Mouse (Mus musculus): Measurements from ENCODE around the gene Sap30bp.

Gene Sap30bp

DNA sequence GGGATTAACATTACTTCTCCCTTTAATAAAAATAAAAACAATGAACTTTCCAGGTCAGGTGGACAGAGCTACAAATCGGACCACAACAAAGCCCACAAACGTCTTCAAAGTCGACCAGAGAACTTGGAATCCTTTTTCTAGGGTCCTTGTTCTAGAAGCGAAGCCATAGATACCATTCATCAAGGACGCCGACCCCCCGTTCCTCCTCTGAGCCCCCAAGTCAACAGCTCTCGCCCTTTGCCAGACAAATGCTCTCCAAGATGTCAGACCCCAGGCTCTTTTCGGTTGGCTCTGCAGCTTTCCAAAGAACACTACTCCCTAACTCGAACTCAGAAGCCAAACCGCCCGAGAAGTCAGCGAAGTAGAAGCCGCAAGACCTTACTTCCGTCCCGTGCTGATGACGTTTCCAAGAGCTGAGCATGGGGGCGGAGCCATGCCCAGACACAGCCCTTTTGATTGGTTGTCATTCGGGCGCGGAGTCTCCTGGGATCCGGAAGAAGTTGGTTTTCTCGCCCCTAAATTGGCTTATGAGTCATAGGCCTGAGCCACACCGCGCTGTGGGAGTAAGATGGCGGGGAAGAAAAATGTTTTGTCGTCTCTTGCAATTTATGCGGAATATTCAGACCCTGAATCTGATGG, at the start of gene Sap30bp, which contains the start of gene Recql5:
Gene Sap30bp (plus strand): TSS at position 175 of the 639 bp plus-strand sequence.
Gene Recql5 (minus strand): TSS at position 370 of the 639 bp plus-strand sequence.
- DNase-seq = peak; percentile 99

DNA sequence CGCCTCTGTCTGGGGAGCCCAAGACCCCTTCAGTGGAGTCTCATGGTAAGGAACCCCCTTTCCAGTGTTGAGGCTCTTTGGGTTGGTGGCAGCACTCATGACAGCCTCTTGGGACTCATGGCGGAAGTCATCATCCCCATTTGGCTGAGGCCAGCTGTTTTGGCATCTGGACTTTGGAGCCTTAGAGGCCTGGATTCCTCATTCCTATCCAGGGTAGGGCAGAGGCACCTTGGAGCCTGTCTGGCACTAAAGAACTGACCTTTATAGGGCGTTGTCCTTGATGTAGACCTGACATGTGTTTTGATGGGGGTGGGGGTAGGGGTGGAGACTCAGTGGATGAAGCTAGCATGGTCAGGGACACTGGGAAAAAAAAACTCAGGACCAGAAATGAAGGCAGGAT, 48.7 kb upstream of the Sap30bp start:
- DNase-seq = no peak

DNA sequence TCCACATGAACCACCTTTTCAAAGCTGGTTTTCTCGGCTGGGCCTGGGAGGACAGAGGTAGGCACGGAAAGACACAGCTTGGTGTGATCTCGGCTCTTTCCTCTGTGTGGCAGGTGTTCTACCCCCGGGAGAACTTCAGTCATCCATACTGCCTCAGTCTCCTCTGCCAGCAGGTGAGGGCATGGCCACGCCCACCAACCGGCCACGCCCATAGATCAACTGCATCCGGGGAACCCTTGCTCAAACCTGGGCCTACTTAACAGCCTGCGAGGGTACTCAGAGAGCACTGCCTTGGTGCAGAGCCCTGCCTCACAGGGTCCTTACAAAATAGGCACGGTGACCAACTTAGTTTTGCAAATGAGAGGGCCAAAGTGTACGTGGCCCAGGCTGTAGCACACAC, 47.8 kb upstream of the Sap30bp start:
- DNase-seq = no peak

DNA sequence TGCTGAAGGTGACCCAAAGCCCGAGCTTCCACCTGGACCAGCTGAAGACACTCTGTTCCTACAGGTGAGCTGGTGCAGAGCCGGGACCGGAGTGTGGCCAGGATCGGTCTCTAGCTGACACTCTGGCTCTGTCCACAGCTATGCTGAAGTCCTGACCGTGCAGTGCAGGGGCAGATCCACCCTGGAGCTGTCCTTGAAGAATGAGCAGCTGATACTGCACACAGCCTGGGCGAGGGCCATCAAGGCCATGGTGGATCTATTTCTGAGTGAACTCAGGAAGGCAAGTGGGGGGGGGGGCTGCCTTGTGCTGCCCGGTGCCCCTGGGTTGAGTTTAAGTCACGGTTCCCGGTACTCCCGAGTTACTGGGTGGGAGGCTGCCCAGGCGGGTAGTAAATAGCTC, 46.6 kb upstream of the Sap30bp start:
- no peak for DNase-seq

DNA sequence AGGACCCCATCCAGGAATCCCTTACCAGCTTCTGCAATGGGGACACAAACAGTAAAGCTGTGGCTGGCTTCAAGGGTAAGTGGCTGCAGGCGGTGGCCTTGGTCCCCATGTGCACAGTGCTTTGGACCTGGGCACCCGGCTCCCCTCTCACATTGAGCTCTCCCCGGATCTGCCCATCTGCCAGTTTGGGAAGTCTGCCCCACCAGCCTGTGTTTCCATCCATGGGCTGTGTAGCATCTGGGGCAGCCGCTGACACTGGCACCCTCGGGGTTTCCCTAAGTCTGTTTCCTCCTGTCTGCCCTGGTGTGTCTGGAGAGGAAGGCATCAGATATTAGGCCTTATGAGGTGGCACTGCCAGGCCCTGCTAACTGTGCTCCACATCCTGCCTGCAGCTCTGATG, 45.1 kb upstream of the Sap30bp start:
- no peak for DNase-seq

DNA sequence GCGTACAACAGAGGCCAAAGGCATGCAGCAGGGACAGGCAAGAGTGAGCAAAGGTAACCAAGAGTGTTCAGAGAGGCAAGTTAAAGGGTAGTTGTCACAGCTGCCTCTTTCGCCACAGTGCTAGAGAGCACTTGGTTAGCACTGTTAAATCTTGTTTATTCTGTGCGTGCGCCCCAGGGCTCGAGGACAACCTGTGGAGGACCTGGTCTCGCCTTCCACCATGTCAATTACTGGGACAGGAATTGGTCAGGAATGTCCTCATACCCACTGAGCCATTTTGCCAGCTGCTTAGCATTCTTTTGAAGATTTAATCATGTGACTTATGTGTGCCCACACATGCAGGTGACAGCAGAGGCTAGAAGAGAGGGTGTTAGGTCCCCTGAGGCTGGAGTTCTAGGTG, 43.9 kb upstream of the Sap30bp start:
- no peak for DNase-seq

DNA sequence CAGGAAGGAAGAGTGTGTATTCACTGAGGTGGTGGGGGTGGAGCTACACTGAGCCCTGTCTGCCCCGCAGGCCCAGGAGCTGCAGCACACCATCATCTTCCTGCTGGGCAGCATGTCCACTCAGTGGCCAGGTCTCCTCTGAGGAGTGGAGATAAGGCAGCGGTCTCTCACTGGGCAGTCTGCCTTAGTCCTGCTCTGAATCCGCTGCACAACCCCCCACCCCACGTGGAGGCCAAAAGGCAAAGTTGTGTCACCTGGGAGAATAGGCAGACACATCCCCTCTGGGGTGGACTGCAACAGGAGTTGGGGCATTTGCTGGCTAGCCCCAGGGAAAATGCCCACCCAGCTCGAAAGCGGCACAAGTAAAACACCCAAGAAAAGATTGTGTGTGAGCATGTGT, 40.9 kb upstream of the Sap30bp start:
- no peak for DNase-seq

DNA sequence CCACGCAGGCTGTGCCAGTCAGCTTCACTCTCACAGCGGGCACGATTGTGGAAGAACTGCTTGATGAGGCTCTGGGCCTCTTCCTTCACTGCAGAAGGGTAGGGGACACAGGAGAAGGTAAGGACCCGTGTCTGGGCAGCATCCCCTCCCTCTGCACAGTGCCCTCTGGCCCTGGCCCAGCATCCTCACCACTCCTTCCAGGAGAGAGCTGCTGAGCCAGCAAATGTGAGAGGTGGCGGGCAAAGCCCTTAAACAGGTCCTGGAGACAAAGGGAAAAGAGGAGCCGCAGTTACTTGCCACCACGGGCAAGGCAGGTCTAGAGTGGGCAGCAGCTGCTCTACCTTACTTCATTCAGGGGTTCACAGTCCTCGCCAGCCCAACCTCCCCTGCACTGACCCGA, 40.0 kb upstream of the Sap30bp start:
- no peak for DNase-seq

DNA sequence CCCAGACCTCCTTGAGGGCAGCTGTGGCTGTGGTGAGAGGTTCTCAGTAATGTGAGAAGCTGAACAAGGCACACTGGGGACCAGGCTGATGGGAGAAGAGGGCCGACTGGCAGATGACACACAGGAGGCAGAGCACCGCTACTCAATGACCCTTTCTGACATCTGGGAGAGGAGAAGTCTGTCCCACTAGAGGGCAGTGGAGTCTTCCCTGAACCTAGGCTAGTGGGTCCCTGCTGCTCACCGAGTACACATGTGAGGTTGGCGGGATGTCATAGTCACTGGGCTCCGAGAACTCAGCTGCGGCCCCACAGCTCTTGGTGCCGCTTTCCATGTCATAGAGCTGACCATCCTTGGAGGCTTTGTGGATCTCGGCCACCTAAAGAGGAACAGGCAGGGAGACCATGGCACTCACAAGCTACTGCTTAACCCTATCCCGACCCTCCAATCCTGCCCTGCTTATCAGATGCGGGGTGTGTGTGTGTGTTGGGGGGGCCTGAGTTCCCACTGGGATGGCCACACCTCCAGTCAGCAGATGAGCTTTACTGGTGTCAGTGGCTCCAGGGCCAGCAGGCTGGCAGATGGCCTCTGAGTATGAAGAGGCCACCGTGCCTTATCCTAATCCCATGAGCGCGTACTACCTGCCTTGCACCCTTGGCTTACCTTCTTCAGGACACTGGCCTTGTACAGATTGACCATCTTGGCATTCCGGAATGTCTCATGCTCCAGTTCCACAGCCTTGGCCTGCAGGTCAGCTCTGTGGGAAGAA, 38.1 kb upstream of the Sap30bp start:
- peak; percentile 36 for DNase-seq

DNA sequence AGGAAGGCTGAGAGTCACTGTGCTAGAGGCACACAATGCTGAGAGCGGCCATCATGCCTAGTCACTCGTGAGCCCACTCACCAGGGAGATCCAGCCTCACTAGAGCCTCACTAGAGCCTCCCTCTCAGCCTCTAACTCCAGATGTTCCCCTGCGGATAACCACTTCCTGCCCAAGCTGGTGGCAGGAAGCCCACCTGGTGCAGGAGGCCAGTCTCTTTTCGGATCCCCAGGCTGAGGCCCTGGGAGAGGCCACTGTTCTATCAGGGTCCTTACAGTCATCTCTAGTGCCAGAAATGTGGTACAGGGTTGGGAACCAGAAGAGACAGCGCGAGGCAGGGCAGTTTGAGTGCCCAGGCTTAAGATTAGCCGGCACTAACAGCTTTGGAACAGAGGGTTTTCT, 34.6 kb upstream of the Sap30bp start:
- DNase-seq = no peak

DNA sequence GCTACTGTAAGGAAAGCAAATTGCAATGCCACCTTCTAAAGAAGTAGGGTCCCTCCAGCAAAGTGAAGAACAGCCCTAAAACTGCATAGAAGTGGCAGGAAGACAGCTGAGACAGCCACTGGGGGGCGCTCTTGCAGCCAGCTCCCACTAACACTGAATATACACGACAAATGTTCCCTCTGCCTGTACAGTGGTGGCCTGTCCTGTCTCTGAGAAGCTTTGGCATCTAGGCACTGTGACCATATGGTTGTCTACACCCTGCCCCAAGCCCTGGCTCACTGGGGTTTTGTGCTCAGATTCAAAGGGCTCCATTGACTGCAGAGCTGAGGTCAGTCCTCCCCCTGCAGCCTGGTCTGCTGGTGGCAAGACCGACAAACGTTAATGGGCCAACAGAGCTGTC, 34.2 kb upstream of the Sap30bp start:
- peak; percentile 51 for DNase-seq

DNA sequence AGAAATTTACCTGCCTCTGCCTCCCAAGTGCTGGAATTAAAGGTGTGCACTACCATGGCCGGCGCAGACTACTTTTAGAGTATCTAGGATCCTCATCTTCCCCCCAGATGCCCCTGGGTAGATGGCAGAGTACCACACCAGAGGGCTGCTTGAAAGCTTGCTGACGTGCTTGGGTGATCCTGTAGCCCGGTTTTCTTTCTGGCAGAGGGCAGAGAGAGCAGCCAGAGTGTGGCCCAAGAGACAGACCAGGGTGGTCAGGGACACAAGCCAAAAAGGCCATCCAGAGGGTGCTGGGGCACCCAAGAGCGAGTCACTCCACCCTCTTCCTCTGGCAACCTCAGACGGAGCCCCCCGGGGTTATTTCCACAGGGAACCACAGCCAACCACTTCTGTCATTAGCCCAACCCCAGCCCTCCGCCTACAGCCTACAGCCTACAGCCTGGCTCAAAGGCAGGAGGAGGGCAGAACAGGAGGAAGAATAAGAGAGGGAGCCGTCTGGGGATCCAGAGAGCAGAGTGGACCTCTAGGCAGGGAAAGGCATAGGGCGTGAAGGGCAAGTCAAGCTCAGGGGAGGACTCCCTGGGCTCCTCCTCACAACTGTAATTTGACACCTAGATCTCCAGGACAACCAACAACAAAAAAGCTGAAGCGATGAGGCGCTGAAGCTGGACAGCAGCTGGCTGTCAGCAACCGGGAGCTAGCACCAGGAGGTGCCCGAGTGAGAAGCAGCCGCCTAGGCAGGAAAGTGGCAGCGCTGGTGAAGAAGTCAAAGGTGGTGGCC, 33.4 kb upstream of the Sap30bp start, which contains the start of gene Smim5:
Gene Smim5 (plus strand): TSS at position 481 of the 781 bp plus-strand sequence.
- peak; percentile 80 for DNase-seq

DNA sequence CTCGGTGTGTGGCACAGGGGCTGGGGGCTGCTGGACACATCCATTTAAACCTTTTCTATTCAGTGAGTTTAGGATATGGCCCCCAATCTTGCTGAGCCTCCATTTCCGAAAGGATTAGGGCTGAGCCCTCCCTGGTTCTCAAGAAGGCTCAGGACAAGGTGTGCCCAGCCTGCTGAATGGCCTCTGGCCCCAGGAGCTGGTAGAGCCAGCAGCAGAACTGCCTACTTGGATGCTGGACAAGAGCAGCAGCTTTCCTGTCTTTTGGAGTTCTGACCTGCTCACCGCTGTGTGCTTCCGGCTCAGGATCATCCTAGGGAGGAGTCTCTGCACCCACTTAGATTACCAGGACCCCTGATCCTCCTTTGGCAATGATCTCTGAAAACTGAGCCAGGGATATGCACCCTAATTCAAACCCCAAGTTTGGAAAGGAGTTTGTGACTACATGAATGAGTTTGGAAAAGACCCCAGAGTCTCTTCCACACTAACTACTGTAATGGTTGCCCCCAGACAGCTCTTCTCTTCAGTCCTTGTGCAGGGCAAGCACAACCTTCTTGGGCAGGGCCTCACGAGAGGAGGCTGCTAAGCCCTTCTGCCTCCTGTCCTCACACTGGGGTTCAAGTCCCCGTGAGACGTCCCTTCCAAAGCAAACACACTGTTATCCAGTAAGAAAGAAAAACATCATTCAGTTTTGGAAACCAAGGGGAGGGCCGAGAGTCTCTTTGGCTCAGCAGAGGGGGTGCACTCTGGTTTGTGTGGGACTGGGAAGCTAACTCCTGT, 32.3 kb upstream of the Sap30bp start:
- DNase-seq = no peak

DNA sequence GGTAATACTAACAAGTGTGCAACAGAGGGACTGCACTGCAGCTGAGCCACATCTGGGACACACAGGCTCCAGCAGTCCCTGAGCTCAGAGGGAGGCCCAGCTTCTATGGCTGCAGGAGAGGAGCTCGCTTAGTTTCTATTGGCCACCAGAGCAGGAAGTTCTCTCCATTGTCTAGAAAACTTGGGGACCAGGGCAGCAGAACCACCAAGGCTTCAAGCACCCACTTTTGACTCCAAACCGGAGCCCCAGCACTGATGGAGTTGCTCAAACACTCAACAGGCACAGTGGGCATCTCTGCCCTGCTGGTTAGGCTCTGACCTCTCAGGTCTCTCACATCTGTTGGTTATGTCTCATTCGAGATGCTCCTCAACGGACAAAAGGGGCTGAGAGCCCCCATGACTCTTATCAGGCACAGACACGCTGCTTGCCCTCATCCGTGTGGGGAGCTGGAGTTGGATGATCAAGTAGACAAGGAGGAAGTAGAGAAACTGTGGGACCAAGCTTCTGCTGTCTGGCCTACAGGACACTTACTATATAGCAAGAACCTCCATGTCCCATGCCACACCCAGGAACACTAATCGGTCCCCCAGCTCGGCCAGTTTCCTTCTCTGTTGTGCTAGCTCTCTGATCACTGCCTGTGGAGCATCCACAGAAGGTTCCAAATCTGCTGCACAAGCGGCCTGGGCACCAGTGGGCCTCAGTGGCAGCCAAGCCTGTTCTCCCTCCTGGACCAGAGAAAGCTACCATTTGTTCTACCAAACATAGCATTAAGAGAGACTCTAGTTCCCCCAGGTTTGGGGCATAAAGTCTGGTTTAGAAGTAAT, 31.5 kb upstream of the Sap30bp start:
- DNase-seq = no peak

DNA sequence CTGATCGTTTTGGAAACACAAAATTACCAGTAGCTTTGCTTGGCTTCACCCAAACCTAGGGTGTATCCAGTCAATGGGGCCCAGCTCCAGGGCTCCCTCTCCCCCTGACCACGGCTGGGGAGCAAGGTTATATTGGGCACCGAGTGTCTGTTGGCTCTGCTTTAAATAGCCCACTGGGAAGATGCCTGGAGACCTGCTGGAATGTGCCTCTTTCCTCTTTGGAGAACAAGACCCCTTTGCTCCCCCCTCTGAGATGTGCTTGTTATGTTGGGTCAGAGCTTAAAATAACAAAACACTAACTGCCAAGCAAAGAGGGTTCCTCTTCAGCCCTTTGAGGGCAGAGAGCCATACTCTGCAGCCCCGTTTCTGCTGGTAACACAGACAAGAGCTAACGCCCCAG, 30.9 kb upstream of the Sap30bp start:
- no peak for DNase-seq

DNA sequence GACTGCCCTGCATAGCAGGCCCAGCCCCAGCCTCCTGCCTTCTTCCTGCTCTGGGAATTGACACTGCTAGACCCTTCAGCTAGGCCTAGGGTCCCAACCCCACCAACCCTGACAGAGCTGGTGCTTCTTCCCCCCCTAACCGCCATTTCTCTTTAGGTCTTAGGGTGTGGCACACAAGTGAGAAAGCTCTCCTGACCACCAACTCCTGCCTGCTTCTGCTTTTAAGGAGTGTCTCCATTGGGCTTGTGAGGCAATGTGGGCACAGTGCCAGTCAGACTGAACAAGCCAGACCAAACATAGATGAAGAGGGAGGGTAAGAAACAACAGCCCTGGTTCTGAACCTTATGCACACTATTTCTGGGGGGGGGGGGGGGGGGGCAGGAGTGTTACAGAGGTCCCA, 30.3 kb upstream of the Sap30bp start:
- peak; percentile 80 for DNase-seq

DNA sequence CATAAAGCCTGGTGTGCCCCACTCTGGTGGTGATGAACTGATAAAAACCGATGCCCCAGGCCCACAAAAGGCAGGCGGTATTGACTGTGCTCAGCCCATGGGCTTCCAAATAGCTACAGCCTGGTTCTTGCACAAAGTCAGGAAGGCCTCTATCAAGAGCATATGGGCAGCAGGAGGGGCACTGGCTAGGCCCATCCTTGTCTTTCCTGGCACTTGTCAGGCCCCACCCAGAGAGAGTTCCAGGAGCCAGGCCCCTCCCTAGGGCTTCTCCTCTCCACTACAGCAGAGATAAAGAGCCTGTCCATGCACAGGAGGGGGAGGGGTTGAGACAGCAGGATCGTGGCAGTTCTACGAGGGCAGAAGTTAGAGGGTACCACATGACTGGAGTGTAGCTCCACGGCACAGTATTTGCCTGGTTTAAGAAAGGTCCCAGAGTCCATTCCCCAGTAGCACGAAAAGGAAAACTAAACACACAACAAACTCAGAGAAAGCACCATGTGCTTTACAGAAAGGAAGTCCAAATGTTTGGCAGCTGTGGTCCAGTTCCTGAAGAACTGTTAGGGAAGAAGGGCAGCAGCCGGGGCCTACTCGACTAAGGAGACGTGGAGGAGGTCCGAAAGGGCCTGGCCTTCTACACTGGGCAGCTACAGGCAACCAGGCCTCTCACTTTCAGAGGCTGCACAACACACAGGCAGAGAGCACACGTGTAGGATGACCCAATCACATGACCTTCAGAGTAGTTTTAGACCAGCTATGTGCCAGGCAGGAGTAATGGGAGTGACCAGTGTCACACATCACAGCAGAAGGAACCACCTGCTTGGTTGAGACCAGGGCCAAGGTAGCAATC, 29.5 kb upstream of the Sap30bp start:
- peak; percentile 73 for DNase-seq

DNA sequence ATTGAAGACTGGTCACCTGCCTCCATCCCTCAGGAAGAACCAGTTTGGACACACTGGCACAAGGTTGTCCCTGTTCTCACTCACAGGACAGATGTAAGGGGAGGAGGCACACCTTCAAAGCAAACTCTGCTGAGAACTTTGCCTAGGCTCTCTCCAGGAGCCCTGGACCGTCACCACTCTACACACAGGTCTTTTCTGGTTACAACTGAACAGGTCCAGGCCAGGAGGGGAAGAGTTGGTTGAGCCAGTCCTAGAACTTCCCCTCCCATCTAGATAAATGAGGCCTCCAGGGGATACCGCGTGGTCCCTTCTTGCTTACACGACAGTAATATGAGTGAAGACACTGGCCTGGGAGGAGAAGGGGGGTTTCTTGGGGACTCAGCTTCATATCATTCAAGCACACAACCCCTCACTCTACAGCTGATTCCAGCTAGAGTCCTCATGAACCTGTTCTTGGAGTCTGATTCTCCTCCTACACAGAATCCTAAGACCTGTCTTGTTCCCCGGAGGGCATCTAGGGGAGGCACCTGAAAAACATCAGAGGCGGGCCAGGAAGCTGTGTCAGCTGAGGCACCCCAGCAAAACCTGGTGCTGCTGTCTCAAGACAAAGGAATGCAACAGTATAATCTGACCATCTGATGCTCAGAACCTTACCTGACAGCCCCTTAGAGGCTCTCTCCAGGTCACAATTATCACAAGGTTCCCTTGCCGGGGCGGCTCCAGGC, 28.7 kb upstream of the Sap30bp start:
- DNase-seq = no peak

DNA sequence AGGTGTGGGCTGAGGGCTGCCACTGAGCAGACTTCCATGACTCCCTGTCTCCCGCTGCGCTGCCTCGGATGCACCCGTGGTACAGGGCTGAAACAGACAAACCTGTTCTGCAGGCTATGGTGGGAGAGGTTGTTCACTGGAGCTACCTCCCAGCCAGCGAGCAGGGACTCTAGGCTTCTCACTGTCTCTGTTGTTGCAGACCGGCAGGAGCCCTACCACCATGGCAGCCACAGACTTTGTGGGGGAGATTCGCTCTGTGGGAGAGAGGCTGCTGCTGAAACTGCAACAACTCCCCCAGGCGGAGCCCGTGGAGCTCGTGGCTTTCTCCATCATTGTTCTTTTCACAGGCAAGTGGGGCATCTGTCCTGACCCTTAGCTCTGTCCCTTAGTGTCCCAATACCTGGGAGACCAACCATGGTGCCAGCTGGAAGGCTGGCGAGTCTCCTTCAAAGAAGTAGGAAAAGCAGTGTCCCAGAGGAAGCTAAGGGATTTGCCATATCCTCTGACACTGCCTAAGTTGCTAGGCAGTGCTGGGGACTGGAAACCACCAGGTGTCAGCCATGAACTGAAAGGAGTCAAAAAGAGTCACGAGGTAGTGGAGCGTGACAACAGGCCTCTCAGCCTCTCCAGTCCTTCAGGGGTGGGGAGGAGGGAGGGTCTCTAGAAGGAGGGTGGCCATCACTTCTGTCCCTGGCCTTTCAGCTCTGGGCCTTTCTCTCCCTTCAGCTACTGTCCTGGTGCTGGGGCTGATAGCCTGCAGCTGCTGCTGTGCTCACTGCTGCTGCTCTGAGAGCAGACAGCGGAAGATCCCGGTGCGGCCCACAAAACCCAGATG, 27.9 kb upstream of the Sap30bp start:
- peak; percentile 33 for DNase-seq

Measured in lung, postnatal 10 days (tissue).